Mouse (Mus musculus) kidney, adult 2 months (tissue): Measurements from ENCODE around the gene Slc12a6. TPM values are rescaled to one million over a fixed set of nuclear protein-coding genes. Genes with fewer than 3 reads are reported as not detected.
"Not testable (repeated sequence)": the region's sequence is repeated elsewhere in the genome, so short reads cannot be mapped to it uniquely, and the experiment has no call there.

ENCODE experiments used
- DNase-seq: peaks from one replicate; pipeline ENCODE4 v3.0.0; 2021
- H3K27ac ChIP-seq: fragments of 200-500 bp; 2 replicates; pipeline ENCODE4 v1.5.1; 2012; ENCODE audit warnings: low read depth, low read length, control low read depth, inconsistent platforms; ENCODE audit not compliant: insufficient read depth
- H3K27me3 ChIP-seq: fragments of 200-500 bp; replicated peaks from 2 replicates; pipeline ENCODE4 v1.6.1; 2012; ENCODE audit warnings: mild to moderate bottlenecking, moderate library complexity, low read length, inconsistent platforms; ENCODE audit not compliant: control insufficient read depth, insufficient read depth
- H3K36me3 ChIP-seq: fragments of 200-500 bp; 2 replicates; pipeline ENCODE4 v1.6.1; 2012; ENCODE audit warnings: mild to moderate bottlenecking, moderate library complexity, low read length, inconsistent platforms; ENCODE audit not compliant: control insufficient read depth, insufficient read depth
- H3K4me1 ChIP-seq: fragments of 200-500 bp; 2 replicates; pipeline ENCODE4 v1.6.1; 2011; ENCODE audit warnings: low read length; ENCODE audit not compliant: control insufficient read depth, insufficient read depth
- H3K4me3 ChIP-seq: fragments of 200-500 bp; 2 replicates; pipeline ENCODE4 v1.5.1; 2011; ENCODE audit warnings: mild to moderate bottlenecking, low read depth, low read length, control low read depth; ENCODE audit not compliant: insufficient read depth
- CTCF ChIP-seq: fragments of 200-500 bp; conservative IDR thresholded peaks from 2 replicates; pipeline ENCODE4 v1.5.1; 2011; ENCODE audit warnings: low read depth, mild to moderate bottlenecking, control low read depth, low read length, moderate library complexity, mixed read lengths; ENCODE audit not compliant: insufficient read depth, insufficient read length
- POLR2A ChIP-seq: fragments of 200-500 bp; IDR thresholded peaks from one replicate; pipeline ENCODE4 v1.6.1; 2011; ENCODE audit warnings: low read depth, low read length, control low read depth
- WGBS: fragments of 180-500 bp; shearing (Covaris S2); methylation state at CpG from one replicate; pipeline ENCODE4 v1.1.7; 2018; 5-methylcytosine and 5-hydroxymethylcytosine counted together
- polyA plus RNA-seq: library from polyadenylated mRNA; depleted of rRNA; stranded (reverse); fragments of >200 nt; gene quantifications from 2 replicates; pipeline ENCODE4 v1.2.3, GENCODE M21; 2012

Gene Slc12a6
- polyA plus RNA-seq, 1 experiment, result 29.6 TPM

GRCm38 (mm10) chr2:112276870-112277269 is 11.2 kb downstream of the Slc12a6 start:
- H3K4me3 ChIP-seq, result no peak overlapping the region
- no peaks in the 10 kb centered on the region for H3K27me3 ChIP-seq
- H3K4me1 ChIP-seq, result peaks cover 2% of the 10 kb centered on the region; the same call in 1 of the 2 replicates
- WGBS, result 92% methylated on average over 3 of the region's 3 CpGs
- no peak overlapping the region for H3K27ac ChIP-seq
- TF ChIP-seq POLR2A (no peak), CTCF (no peak)
- DNase-seq, result no peak
- H3K36me3 ChIP-seq, result no peaks in the 10 kb centered on the region

DNA sequence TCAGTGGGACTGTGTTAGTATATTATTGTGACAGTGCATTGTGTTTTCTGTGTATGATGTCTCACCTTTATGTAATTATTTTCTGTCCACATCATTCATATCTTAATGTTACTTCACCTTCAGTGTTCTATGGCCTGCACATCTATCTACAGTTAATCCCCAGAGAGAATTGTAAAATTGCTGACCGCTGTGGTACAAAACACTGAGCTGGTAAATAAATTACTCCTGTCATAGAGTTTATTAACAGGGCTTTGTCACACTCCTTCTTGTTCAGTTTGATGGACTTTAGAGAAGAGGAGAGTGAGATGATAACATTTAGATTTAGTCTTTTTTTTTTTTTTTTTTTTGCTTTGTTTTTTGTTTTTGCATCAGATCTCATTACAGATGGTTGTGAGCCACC is 17.2 kb downstream of the Slc12a6 start:
- no peak for TF ChIP-seq CTCF
- TF ChIP-seq POLR2A, result no peak
- WGBS, result 56% methylated on average over 1 of the region's 1 CpGs
- Histone ChIP-seq H3K36me3 (no peaks in the 10 kb centered on the region), H3K4me1 (peaks cover 11% of the 10 kb centered on the region; the same call in 1 of the 2 replicates), H3K27me3 (no peaks in the 10 kb centered on the region), H3K27ac (peak overlapping the region; percentile 68), H3K4me3 (no peak overlapping the region)
- peak; percentile 70 for DNase-seq

- DNase-seq, result peak; percentile 93
- no peaks in the 10 kb centered on the region for H3K27me3 ChIP-seq
- 6% methylated on average over 21 of the region's 21 CpGs for WGBS
- H3K27ac ChIP-seq, result peak overlapping the region; percentile 72
- H3K36me3 ChIP-seq, result no peaks in the 10 kb centered on the region
- H3K4me1 ChIP-seq, result peaks cover 17% of the 10 kb centered on the region; the same call in 1 of the 2 replicates
- peak; percentile 43 for TF ChIP-seq POLR2A
- TF ChIP-seq CTCF, result no peak
- H3K4me3 ChIP-seq, result peak overlapping the region; percentile 63
Observed at GRCm38 (mm10) chr2:112284363-112285030, 18.9 kb downstream of the Slc12a6 start.

DNA sequence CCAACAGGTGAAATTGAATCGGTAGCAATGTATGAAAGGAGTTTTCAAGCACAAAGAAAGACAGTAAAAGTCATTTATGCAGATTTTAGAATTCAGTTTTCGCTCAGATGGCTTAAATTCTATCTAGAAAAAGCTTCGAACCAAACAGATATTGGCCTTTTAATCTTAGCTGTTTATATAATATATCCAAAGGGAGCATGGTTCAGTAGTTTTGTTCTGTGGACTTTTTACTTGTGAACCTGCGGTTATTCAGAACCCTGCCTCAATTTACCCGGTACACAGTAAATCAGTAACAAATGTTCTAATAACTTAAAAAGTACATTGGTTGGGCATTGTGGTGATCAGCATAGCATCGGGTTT is 19.4 kb downstream of the Slc12a6 start:
- Histone ChIP-seq H3K4me3 (peak overlapping the region; percentile 63; the same call in 1 of the 2 replicates), H3K4me1 (peaks cover 17% of the 10 kb centered on the region; the same call in 1 of the 2 replicates), H3K27ac (peak overlapping the region; percentile 72; the same call in 1 of the 2 replicates), H3K27me3 (no peaks in the 10 kb centered on the region), H3K36me3 (no peaks in the 10 kb centered on the region)
- TF ChIP-seq POLR2A (no peak), CTCF (no peak)
- 40% methylated on average over 6 of the region's 6 CpGs for WGBS
- peak; percentile 52 for DNase-seq

DNA sequence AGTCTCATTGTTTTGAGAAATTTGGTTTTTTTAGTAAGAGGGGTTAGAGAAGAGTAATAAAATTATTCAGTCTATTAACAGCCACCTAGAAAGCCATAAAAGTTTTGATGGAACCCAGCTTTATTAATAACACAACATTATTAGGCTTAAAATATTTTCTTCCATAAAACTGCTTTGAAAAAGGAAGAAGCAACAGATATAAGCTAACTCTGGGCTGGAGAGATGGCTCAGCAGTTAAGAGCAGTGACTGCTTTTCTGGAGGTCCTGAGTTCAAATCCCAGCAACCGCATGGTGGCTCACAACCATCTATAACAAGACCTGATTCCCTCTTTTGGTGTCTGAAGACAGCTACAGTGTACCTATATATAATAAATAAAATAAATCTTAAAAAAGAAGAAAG is 20.4 kb downstream of the Slc12a6 start:
- H3K4me3 ChIP-seq, DNase-seq, H3K36me3 ChIP-seq, H3K27me3 ChIP-seq, H3K27ac ChIP-seq: not testable (repeated sequence)
- WGBS, result 94% methylated on average over 1 of the region's 1 CpGs
- H3K4me1 ChIP-seq, result peaks cover 17% of the 10 kb centered on the region; the same call in 1 of the 2 replicates

- 49% methylated on average over 4 of the region's 4 CpGs for WGBS
- no peaks in the 10 kb centered on the region for H3K36me3 ChIP-seq
- TF ChIP-seq POLR2A (no peak), CTCF (no peak)
- no peaks in the 10 kb centered on the region for H3K27me3 ChIP-seq
- no peak overlapping the region for H3K4me3 ChIP-seq
- peaks cover 17% of the 10 kb centered on the region; the same call in 1 of the 2 replicates for H3K4me1 ChIP-seq
- no peak overlapping the region for H3K27ac ChIP-seq
- peak; percentile 54 for DNase-seq
Observed at GRCm38 (mm10) chr2:112287059-112287458, 21.4 kb downstream of the Slc12a6 start.

DNA sequence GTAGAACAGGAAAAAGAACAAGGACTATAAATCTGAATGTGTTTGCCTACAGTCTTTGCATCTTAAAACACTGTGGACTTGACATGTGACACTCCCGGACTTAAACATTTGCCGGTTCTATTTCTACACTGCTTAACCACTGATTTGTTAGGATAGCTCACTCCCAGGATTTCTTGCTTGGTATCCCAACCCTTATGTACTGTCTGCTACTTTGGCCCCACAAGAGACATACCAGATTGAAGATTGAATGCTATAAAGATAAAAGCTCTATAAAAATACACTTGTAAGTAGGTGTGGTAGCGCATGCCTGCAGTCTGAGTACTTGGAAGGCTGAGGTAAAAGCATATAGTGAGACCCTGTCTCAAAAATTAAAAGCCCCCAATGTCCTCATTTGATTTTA is 23.9 kb downstream of the Slc12a6 start:
- DNase-seq, result no peak
- TF ChIP-seq POLR2A, result no peak
- Histone ChIP-seq H3K27ac (no peak overlapping the region), H3K36me3 (no peaks in the 10 kb centered on the region), H3K27me3 (no peaks in the 10 kb centered on the region), H3K4me3 (no peak overlapping the region), H3K4me1 (peaks cover 14% of the 10 kb centered on the region; the same call in 1 of the 2 replicates)
- WGBS, result 86% methylated on average over 3 of the region's 3 CpGs

GRCm38 (mm10) chr2:112292823-112293222 is 27.2 kb downstream of the Slc12a6 start:
- H3K4me3 ChIP-seq, result no peak overlapping the region
- no peaks in the 10 kb centered on the region for H3K36me3 ChIP-seq
- no peaks in the 10 kb centered on the region for H3K27me3 ChIP-seq
- WGBS, result 87% methylated on average over 2 of the region's 2 CpGs
- no peak overlapping the region for H3K27ac ChIP-seq
- H3K4me1 ChIP-seq, result peaks cover 17% of the 10 kb centered on the region; the same call in 1 of the 2 replicates
- TF ChIP-seq CTCF (no peak), POLR2A (no peak)
- no peak for DNase-seq
